Mouse (Mus musculus): ENCODE results near the gene Ube2j1.
"Not testable (repeated sequence)": the region's sequence is repeated elsewhere in the genome, so short reads cannot be mapped to it uniquely, and the experiment has no call there.

The Ube2j1 gene

GRCm38 (mm10) chr4:33031195-33031960 lies at the start of gene Ube2j1:
TSS of gene Ube2j1 (plus strand) at chr4:33031416.
- DNase-seq (ENCODE audit: low spot score) = peak; percentile 86

GRCm38 (mm10) chr4:32981617-32982016 lies 49.6 kb upstream of the Ube2j1 start:
- DNase-seq (ENCODE audit: low spot score) = no peak

- peak; percentile 47 for DNase-seq (ENCODE audit: low spot score)
These were observed 49.0 kb upstream of the Ube2j1 start for GRCm38 (mm10) chr4:32982041-32982715.

- DNase-seq (ENCODE audit: low spot score) = peak; percentile 68
These were observed 48.5 kb upstream of the Ube2j1 start, which contains the start of gene Rragd for GRCm38 (mm10) chr4:32982716-32983175. TSS of gene Rragd (plus strand) at chr4:32983037.

- DNase-seq (ENCODE audit: low spot score) = peak; percentile 56
These were observed 47.8 kb upstream of the Ube2j1 start for GRCm38 (mm10) chr4:32983176-32984155.

- peak; percentile 14 for DNase-seq (ENCODE audit: low spot score)
These were observed 47.0 kb upstream of the Ube2j1 start for GRCm38 (mm10) chr4:32984242-32984641.

GRCm38 (mm10) chr4:32984801-32985675 lies 46.2 kb upstream of the Ube2j1 start:
- peak; percentile 21 for DNase-seq (ENCODE audit: low spot score)

- DNase-seq (ENCODE audit: low spot score) = peak; percentile 76
These were observed 45.5 kb upstream of the Ube2j1 start for GRCm38 (mm10) chr4:32985684-32986083.

GRCm38 (mm10) chr4:32987006-32987405 lies 44.2 kb upstream of the Ube2j1 start:
- peak; percentile 21 for DNase-seq (ENCODE audit: low spot score)

GRCm38 (mm10) chr4:32989346-32989745 lies 41.9 kb upstream of the Ube2j1 start:
- no peak for DNase-seq (ENCODE audit: low spot score)

- no peak for DNase-seq (ENCODE audit: low spot score)
These were observed 37.0 kb upstream of the Ube2j1 start for GRCm38 (mm10) chr4:32994168-32994567.

- no peak for DNase-seq (ENCODE audit: low spot score)
These were observed 35.1 kb upstream of the Ube2j1 start for GRCm38 (mm10) chr4:32996083-32996482.

- DNase-seq (ENCODE audit: low spot score) = no peak
These were observed 33.6 kb upstream of the Ube2j1 start for GRCm38 (mm10) chr4:32997571-32997970.

- no peak for DNase-seq (ENCODE audit: low spot score)
These were observed 32.2 kb upstream of the Ube2j1 start for GRCm38 (mm10) chr4:32998996-32999395.

- DNase-seq (ENCODE audit: low spot score) = no peak
These were observed 29.1 kb upstream of the Ube2j1 start for GRCm38 (mm10) chr4:33002081-33002480.

GRCm38 (mm10) chr4:33005595-33006470 lies 25.4 kb upstream of the Ube2j1 start:
- not testable (repeated sequence) for DNase-seq (ENCODE audit: low spot score)

- DNase-seq (ENCODE audit: low spot score) = no peak
These were observed 24.4 kb upstream of the Ube2j1 start for GRCm38 (mm10) chr4:33006844-33007243.

GRCm38 (mm10) chr4:33007443-33008217 lies 23.6 kb upstream of the Ube2j1 start:
- no peak for DNase-seq (ENCODE audit: low spot score)

GRCm38 (mm10) chr4:33010078-33010477 lies 21.1 kb upstream of the Ube2j1 start:
- no peak for DNase-seq (ENCODE audit: low spot score)

All from yolk sac, embryonic 10.5 days (tissue).